Mouse (Mus musculus): ENCODE results near the gene Akt1. TPM values are rescaled to one million over a fixed set of nuclear protein-coding genes. Genes with fewer than 3 reads are reported as not detected.

Akt1 gene
- total RNA-seq, 2 experiments from 2014 or later, result 133 to 142 TPM

DNA sequence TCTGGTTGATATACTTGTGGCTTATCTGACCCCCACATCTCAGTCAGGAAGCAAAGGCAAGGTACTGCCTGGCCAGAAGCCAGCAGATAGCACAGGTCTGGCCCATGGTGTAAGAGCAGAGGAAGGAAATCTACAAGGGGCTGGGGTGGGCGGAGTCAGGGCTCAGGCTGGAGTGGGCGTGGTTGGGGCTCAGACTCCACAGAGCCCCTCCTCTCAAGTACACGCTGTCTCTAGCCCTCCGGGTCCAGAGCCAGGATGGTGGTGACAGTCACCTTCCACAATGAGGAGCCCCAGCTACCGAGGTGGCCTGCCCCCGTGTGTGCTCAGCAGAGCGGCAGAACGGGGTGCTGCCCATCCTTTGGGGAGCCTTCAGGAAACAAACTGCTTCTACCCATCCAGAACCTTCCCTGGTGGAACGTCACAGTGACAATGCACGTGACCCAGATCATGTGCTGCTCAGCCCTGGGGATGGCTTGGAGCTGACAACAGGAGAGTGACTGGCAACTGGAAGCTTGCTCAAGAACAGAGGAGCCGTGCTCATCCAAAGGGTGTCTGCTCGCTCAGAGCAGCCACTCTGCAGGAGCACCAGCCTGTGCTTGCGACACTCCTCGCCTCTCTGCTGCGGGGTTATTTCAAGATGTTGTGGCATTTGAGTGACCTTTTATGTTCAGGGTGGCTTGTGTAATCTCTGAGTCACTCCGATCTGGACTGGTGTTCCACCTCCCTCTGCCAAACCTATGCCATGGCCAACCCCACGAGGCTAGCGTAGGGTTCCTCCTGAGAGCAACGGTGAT lies 45.6 kb downstream of the Akt1 start:
- peak; percentile 44 for DNase-seq

DNA sequence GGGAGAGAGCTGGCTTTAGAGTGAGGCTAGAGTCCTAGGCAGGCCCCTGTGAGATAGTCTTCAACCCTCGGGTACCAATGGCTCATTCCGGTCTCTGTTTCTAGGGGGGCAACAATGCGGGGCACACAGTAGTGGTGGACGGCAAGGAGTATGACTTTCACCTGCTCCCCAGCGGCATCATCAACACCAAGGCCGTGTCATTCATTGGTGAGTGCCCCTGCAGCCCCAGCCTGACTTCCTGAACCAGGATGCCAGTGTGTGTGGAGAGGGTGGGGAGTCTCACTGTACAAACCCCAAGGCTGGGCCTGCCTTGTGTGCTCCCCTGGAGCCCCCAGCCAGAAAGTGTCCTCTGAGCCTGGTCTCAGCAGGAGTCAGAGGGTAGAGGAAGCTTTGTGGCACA lies 46.5 kb downstream of the Akt1 start:
- no peak for DNase-seq

DNA sequence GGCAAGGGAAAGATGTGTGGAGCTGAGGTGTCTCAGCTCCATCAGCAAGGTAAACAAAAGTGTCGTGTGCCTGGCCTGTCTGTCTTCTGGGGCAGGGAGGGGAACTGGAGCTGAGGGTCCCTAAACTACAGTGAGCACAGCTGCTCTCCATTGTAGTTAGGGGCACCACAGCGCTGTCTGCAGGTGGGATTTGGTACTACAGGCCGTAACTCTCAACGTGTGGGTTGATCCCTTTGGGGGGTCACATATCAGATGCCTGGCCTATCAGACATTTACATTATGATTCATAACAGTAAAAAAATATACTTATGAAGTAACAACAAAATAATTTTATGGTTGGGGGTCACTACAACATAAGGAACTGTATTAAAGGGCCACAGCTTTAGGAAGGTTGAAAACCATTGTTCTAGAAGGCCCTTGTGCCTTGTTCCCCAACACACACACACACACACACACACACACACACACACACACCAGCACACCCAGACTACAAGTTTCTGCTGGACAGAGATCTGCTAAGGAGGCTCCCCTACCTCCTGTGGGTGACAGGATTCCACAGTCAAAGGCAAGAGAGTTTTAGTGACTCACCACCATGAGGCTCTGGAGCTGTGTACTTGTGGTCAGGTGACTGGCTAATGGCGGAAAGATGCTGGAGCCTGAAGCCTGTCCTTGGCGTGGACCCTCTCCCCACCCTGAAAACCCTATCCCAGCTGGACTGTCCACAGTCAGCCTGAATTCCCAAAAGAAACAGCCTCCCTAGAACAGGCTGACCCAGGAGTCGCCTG lies 47.4 kb downstream of the Akt1 start:
- DNase-seq, result no peak

DNA sequence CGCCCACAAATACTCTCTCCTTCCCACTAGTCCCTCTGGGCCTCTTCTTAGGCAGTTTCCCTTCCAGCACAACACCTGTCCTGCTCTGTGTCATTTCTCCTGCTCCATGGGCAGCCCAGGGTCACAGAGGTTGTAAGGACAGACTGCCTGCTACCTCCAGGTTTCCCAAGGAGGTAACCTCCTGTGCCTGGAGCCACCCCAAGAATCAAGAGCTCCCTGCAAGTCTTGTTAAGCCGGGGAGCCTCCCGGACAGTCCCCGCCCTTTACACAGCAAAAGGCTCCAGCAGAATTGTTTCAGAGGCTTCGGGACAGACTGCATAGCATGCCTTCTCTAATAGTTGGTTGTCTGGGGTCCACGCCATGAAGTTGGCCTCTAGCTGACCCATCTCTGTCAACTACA lies 48.2 kb downstream of the Akt1 start:
- no peak for DNase-seq

DNA sequence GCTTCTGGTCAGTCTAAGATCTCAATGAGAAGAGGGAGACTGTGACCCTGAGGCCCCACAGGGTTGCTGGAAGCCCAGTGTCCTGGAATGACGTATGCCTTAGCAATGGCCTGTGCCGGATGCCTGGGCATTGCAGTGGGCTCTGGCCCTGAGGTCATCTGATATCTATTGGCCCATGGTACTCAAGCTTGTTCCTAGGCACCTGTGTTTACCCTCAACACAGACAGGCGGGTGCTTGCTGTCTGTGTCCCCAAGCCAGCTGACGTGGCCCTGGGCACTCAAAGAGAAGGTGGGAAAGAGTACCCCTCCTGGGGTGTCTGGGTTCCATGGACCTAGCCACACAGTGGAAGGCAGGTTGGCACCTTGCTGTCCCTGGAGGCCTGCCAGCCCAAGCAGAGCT lies 49.0 kb downstream of the Akt1 start:
- peak; percentile 42 for DNase-seq

DNA sequence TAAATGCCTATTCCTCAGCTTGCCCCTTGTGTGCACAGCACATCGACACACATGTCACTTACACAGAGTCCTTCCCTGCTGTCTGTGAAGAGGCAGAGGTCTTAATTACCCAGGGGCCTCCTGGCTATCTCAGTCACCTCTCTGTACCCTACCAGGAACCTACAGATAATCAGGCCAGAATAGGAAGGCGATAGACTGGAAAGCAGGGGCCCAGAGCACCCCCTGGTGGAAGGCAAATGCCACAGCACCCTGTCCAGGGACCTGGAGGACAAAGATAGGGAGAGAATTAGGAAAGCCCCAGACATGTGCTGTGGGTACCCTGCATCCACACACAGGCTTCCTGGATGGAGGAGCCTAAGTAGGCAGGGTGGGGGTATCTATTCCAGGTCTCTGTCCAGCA lies 50.9 kb downstream of the Akt1 start:
- peak; percentile 73 for DNase-seq

DNA sequence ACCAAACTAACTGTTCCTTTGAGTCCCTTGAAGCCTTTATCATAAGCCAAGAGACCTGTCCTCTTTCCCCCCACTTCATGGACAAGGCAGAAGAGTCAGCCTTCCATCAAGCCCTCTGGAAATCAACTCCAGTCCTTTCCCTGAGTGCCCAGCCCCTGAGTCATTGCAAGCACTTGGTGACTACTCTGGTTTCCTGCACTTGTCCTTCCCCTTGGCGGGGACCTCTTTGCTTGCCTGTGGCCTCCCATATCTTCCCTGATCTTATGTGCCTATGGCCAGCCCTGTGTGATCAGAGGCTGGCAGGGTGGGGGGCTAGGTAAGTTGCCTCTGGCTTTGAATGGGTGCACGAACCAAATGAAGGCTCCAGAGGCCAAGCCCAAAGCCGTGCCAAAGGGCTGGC lies 52.8 kb downstream of the Akt1 start:
- DNase-seq, result no peak

DNA sequence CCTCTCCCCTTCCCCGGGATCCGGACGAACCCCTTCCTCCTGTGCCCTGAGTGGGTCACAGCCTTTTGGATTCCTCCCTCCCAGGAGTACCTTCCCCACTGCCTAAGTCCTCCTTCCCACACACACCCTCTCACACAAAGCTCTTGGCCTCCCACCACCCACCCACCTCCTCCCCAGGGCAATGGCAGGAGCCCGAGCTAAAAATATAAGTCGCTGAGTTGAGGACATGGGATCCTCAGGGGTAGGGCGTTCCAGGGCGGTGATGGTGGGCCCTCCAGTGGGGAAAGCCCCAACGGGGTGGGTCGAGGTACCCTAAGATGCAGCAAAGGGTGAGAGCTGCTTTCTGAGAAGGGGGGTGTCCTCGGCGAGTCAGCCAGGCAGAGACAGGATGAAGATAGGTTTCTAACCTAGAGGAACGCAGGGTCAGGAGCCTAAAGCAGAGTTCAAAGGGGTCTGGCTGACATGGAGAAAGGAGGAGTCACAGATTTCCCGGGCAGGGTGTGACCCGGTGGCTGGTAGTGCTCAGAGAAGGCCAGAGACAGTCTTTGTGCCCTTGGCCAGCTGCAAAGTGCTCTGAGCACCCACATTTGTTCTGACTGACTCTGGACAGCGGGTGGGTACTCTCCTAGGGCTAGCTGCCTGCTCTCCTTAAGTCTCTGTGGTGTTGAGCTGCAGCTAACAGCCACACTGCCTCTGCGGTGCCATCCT lies 54.2 kb downstream of the Akt1 start:
- peak; percentile 41 for DNase-seq

DNA sequence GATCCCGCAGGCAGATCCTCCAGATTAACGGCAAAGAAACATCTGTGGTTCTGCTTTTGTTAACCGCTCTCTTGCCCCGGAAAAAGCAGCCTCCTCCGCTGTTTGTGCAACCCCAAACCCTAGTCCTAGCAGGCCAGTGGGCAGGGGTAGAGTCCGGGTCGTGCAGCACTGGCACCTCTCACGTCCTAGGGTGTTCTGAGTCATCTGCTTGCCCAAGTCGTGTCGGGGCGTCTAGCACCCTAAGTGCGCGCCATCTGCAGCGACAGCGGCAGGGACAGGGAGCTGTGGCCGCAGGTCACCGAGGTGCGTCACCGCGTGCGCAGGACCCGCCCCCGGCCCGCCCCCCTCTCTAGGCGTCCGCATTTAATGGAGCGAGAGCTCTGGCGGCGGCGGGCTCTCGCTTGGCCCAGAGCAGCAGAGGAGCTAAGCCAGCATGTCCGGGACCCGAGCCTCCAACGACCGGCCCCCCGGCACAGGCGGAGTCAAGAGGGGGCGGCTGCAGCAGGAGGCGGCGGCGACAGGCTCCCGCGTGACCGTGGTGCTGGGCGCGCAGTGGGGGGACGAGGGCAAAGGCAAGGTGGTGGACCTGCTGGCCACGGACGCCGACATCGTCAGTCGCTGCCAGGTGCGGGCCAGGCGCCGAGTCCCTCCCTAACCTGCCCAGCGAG lies 54.9 kb downstream of the Akt1 start, which contains the start of gene Adssl1:
Adssl1 (plus strand) TSS at position 360 of the 668 bp plus-strand sequence.
- peak; percentile 73 for DNase-seq

DNA sequence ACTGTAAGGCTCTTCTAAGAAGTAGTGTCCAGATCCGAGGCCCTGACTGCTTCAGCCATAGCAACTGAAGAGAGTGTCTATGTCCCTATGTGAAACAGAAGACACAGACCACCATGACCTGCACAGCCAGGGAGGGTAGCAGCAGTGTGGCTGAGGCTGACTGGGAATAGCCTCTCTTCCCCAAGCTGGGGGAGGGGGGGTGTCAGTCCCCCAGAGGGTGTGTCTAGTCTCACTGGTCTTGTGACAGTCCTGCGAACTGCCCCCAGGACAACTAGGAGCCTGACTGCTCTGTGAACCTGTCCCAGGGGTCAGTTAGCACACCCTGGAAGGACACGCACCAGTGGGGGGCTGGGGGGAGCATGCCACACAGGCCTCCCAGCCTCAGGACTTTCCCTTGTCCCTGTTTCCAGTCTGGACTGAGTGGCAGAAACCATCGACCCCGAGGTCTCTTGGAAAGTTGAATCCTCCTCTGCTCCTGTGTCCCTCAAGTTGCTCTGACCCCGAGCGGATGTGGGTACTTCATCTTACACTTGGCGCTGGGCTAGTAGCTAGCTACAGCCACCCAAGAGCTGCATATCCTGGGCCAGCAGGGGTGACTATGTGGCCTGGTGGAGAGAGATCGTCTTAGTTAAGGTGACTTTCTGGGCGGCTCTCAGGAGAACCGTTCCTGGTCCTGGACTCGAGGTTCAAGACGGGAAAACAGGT lies 55.6 kb downstream of the Akt1 start:
- DNase-seq, result peak; percentile 51

DNA sequence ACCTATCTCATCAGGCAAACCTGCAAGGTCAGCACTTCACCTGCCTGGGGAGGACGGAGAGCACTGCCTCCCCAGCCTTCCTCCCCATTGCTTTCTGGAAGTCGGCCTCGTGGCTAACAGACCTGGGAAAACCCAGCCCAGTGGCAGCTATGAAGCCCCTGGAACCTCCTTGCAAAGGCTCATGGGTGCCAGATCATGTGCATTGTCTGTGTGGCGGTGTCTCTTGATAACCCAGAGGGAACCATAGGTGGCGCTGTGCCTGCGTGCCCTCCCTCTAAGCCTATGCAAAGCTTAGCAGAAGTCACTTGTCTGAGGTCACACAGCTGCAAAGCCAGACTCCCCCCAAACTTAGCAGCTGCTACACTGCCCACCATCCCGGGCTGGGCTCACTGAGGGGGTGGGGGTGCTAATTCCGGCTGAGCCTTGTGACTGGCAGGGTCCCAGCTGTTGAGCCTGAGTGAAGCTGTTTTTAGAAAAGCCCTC lies 56.7 kb downstream of the Akt1 start:
- DNase-seq, result peak; percentile 75

DNA sequence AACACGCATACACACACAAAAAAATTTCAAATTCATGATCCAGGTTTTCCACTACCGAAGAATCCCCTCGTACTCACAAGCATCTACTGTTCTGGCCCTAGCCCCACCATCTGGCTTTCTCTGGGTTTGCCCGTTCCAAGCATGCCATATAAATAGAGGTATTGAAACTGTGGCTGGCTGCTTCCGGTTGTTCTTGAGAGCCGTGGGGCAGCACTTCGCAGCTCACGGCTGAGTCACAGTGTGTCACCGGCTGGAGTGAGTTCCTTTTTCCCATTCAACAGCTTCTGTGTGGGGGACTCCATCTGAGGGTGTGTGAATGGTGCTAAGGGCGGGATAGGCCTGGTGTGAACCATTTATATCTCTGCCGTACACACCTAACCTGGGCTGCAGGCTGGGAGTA lies 57.5 kb downstream of the Akt1 start:
- DNase-seq, result no peak

DNA sequence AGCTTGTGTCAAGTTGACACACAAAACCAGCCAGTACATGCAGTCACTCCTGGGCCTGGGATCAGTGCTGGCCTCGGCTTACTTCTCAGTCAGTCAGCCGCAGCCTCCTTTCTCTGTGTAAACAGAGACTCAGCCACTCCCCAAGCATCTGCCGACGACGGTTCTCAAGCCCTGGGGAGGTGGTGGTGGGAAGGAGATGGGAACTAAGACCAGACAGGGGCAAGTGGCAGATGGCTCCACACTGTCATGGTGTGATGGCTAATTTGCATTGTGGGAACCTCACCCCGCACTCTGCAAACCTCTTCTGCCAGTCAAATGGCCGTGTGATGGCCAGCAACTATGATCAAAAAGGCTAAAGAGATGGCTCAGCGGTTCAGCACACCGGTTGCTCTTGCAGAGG lies 58.0 kb downstream of the Akt1 start:
- DNase-seq, result no peak

DNA sequence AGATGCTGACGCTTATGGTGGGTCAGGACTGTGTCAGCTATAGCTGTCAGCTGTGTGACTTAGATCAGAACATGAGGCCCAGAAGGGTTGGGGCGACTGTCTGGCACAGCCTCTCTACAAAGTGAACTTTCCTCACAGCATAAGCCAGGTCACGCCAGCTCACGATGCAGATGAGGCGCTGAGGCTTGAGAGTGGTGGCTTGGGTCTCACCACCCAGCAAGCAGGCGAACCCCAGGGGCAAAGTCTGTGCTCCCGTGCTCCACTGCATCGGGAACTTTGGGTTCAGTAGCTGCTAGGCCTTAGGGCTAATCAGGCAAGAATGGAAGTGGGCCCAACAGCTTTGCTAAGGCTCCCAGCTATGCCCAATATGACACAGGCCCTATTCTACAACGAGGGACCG lies 65.7 kb downstream of the Akt1 start:
- DNase-seq, result no peak

DNA sequence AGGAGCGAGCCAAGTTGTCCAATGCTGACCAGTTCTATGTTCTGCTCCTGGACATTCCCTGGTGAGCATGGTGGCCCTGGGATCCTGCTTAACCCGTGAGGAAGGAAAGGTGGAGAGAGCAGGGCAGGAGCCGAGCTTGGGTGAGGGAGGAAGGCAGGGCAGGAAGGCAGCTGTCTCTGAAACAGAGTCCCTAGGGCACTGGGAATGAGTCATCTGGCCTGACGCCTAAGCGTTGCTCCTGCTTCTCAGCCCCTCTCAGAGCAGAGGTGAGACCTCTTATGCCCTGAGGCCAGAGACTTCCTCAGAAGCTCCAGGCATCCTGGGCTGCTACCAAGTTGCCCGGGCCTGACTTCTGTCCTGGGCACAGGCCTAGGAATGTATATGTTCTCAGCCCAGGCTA lies 67.7 kb downstream of the Akt1 start:
- no peak for DNase-seq

DNA sequence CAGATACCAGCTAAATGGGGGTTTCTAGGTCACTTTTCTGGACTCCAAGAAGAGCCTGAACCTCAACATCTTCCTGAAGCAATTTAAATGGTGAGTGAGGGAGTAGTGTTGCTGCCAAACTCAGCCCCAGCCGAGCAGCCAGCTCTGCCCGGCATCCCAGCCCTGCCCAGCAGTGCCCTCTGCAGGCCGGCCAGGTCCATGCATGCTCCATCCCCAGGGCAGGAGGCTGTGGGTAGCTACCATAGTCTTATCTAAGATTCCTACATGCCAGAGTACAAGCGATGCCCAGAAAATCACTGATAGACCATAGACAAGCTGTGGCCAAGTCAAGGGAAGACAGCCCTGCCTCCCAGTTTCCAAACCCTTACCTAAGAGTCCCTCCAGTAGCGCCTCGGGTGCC lies 68.9 kb downstream of the Akt1 start:
- peak; percentile 85 for DNase-seq

DNA sequence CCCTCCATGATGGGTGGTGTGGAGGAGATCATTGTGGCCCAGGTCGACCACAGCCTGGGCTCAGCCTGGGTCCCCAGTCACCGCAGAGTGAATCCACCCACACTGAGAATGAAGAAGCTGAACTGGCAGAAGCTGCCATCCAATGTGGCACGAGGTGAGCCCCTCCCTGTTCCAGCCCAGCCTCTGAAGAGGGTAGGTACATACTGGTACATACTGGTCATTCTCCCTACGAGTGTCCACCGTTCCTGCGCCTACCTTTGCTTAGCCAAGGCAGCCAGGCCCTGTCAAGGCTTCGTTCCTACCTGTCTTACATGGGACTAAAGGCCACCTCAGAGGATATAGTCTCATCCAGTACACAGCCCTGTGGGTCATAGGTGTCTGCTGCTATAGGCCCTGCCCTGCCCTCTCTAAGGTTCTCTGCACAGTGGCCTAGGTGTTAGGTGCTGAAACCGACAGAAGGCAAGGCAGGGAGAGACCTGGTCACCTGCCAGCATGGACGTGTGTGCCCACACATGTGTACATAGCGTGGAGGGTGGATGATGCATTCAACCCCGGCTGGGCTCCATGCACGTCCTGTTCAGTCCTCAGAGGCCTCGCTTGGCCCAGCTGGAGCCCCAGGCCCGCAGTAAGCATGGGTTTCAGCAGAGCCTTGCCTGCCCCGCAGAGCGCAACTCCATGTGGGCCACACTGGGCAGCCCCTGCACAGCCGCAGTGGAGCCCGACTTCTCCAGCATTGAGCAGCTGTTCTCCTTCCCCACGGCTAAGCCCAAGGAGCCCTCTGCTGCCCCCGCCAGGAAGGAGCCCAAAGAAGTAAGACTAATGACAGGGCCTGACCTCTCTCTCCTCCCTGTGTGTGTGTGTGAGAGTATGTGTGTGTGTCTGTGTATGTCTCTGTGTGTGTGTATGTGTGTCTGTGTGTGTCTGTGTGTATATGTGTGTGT lies 69.7 kb downstream of the Akt1 start:
- peak; percentile 72 for DNase-seq

DNA sequence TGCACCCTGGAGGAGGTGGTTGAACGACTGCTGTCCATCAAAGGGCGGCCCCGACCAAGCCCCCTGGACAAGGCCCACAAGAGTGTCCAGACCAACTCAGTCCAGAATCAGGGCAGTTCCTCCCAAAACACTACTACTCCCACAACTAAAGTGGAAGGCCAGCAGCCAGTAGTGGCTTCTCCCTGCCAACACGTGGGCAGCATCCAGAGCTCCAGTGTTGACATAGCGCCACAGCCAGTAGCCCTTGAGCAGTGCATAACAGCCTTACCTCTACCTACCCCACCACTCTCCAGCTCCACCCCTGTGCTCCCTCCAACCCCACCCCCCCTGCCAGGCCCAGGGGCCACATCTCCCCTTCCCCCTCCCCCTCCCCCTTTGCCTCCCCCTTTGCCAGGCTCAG lies 70.7 kb downstream of the Akt1 start:
- DNase-seq, result no peak

All from gastrocnemius, postnatal 10 days (tissue).